In the genomic region with DNA sequence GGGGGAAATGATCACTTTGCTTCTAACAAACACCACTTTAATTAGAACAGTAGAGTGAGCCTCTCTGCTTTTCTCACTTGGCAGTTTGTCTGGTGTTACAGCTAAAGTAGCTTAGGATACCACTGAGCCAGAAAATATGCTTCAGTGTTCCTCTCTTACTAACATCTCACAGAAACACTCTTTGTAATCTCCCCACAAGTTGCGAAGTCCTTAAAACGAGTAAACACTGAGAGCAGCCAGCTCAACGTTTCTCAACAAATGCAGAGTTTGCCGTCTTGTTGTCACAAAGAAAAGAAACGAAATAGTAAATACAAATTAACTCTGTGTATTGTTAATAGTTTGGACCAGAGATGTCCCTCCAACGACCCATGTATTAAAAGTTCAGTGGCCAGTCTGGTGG, we compare ENCODE assay signal across 17 mouse cellular contexts.
"Had no signal": no experiment of that assay in that cellular context is flagged by ENCODE, and none has a peak within 500 bp of the region (broad histone marks: within the 10 kb centered on the region; RNA-seq: fewer than 3 reads in every experiment).

No protein-coding gene starts in this region.

- H3K4me2 ChIP-seq: liver, embryonic 12.5 days; midbrain, embryonic 13.5 days; midbrain, embryonic 15.5 days; neural tube, embryonic 13.5 days; neural tube, embryonic 15.5 days had no signal

- H3K36me3 ChIP-seq: liver, embryonic 12.5 days; midbrain, embryonic 10.5 days; midbrain, embryonic 13.5 days; midbrain, embryonic 15.5 days; neural tube, embryonic 13.5 days; neural tube, embryonic 15.5 days had no signal

- H3K4me3 ChIP-seq: liver, embryonic 12.5 days; midbrain, embryonic 10.5 days; midbrain, embryonic 13.5 days; midbrain, embryonic 15.5 days; myocyte; neural tube, embryonic 13.5 days; neural tube, embryonic 15.5 days had no signal

- H3K27ac ChIP-seq: liver, embryonic 12.5 days; liver, embryonic 14.5 days; midbrain, embryonic 10.5 days; midbrain, embryonic 13.5 days; midbrain, embryonic 15.5 days; neural tube, embryonic 13.5 days; neural tube, embryonic 15.5 days had no signal

- DNase-seq: lung, adult 18-20 months; retina, postnatal 1 day; right cerebral cortex, adult 18-20 months; right cerebral cortex, postnatal 25 days; right cerebral cortex, postnatal 4 days; spleen, adult 18-20 months; thymus, adult 18-20 months; thymus, postnatal 14 days; thymus, postnatal 36 days had no signal

- H3K4me1 ChIP-seq: liver, embryonic 12.5 days; midbrain, embryonic 10.5 days; midbrain, embryonic 13.5 days; midbrain, embryonic 15.5 days; neural tube, embryonic 13.5 days; neural tube, embryonic 15.5 days had no signal

- H3K9ac ChIP-seq: liver, embryonic 12.5 days; liver, embryonic 14.5 days; midbrain, embryonic 13.5 days; midbrain, embryonic 15.5 days; neural tube, embryonic 13.5 days; neural tube, embryonic 15.5 days had no signal

- ATAC-seq: liver, embryonic 12.5 days; midbrain, embryonic 13.5 days; midbrain, embryonic 15.5 days had no signal

- H3K27me3 ChIP-seq: liver, embryonic 12.5 days; midbrain, embryonic 13.5 days; midbrain, embryonic 15.5 days; neural tube, embryonic 13.5 days; neural tube, embryonic 15.5 days had no signal

- H3K9me3 ChIP-seq: liver, embryonic 12.5 days; midbrain, embryonic 10.5 days; midbrain, embryonic 13.5 days; midbrain, embryonic 15.5 days; neural tube, embryonic 13.5 days; neural tube, embryonic 15.5 days had no signal
